Mouse (Mus musculus): ENCODE measurements around the gene Gm11032.
"Not testable (repeated sequence)": the region's sequence is repeated elsewhere in the genome, so short reads cannot be mapped to it uniquely, and the experiment has no call there.

The Gm11032 gene

GRCm38 (mm10) chr11:4620017-4620485 is at the start of gene Gm11032:
TSS of gene Gm11032 (plus strand) at chr11:4620067.
- no peak for DNase-seq (ENCODE audit: low read depth in 2 of 2, low spot score in 2 of 2)

DNA sequence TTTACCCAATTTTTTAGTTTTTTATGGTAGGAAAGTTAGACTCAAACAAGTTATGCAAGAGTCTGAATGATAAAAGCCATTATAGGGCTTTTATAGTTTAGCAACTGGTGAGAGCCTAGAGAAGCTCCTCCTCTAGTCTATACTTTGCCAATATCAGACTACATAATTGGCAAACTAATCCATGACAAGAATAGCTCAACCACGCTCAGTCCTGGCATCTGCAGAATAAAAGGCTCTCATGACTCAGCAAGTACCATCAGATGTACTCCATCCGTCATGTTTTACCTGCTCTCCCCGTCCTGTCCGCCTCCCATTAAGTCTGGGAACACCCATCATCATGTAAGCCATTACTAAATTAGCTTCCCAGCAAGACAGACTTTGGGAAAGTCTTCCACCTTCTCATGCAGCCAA is 48.4 kb upstream of the Gm11032 start:
- no peak for DNase-seq (ENCODE audit: low read depth in 2 of 2, low spot score in 2 of 2)

DNA sequence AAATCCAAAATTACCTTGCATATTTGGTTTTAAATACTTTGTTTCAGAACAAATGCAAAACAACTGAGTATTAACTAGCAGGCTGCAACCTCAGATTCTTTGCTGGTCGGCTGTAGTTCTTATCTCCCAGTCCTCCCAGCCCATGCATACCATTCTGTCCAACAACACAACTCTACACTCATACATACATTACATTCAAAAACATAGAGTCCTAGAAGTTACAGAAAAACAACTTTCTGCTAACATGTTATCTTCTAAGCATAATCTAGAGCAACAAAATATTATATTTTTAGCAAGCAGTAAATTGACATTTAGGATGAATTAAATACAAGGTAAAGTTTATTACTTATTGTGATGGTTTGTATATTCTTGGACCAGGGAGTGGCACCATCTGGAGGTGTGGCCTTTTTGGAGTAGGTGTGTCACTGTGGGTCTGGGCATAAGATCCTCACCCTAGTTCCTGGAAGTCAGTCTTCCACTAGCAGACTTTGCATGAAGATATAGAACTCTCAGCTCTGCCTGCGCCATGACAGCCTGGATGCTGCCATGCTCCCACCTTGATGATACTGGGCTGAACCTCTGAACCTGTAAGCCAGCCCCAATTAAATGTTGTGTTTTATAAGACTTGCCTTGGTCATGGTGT is 43.7 kb upstream of the Gm11032 start:
- not testable (repeated sequence) for DNase-seq (ENCODE audit: low read depth in 2 of 2, low spot score in 2 of 2)

DNA sequence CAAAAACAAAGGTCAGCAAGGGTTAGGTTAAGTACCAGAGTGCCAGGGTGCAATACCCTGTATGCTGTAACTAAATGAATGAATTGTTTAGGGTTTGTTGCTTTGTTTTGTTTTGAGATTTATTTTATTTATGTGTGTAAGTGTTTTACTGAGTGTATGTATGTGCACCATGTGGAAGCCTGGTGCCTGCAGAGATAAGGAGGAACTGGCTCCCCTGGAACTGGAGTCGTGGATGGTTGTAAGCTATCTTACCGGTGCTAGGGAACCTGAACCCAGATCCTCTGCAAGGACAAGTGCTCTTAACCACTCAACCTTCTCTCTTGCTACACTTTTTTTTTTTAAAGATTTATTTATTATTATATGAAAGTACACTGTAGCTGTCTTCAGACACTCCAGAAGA is 42.8 kb upstream of the Gm11032 start:
- no peak for DNase-seq (ENCODE audit: low read depth in 2 of 2, low spot score in 2 of 2)

DNA sequence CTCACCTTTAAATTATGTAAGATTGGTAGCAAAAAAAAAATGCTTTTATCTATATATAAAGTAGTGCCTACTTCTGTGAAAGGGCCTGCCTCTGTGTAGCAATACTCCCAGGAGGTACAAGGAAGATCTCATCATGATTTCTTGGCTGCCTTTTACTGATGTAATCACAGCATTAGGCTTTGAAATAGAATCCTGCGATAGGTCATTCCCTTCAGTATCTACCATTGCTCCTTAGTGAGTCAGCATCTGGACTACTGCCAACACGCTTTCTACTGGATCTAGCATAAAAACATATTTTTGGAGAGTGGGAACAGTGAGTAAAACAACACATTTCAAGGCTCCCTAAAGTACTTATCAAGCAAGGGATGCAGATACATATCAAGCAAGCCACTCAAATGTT is 41.2 kb upstream of the Gm11032 start:
- DNase-seq (ENCODE audit: low read depth in 2 of 2, low spot score in 2 of 2), result no peak

GRCm38 (mm10) chr11:4591811-4592210 is 28.1 kb upstream of the Gm11032 start:
- no peak for DNase-seq (ENCODE audit: low read depth in 2 of 2, low spot score in 2 of 2)

DNA sequence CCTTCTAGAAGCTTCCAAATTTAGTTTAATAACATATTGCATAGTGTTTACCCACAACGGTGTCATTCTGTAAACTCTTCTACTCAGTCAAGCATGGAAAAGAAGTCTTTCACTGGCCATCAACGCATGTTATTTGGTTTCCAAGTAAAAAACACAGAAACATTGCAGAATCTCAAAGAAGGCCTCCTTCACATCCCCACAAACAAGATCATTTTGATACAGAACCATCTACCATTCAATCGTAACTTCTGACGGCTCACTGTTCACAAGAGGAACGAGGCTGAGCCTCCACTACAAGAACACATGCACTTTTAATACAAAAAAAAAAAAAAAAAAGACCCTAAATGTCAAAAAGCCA is 26.4 kb upstream of the Gm11032 start:
- no peak for DNase-seq (ENCODE audit: low read depth in 2 of 2, low spot score in 2 of 2)

GRCm38 (mm10) chr11:4593849-4594607 is 25.8 kb upstream of the Gm11032 start:
- DNase-seq (ENCODE audit: low read depth in 2 of 2, low spot score in 2 of 2), result peak; percentile 20 to 36

DNA sequence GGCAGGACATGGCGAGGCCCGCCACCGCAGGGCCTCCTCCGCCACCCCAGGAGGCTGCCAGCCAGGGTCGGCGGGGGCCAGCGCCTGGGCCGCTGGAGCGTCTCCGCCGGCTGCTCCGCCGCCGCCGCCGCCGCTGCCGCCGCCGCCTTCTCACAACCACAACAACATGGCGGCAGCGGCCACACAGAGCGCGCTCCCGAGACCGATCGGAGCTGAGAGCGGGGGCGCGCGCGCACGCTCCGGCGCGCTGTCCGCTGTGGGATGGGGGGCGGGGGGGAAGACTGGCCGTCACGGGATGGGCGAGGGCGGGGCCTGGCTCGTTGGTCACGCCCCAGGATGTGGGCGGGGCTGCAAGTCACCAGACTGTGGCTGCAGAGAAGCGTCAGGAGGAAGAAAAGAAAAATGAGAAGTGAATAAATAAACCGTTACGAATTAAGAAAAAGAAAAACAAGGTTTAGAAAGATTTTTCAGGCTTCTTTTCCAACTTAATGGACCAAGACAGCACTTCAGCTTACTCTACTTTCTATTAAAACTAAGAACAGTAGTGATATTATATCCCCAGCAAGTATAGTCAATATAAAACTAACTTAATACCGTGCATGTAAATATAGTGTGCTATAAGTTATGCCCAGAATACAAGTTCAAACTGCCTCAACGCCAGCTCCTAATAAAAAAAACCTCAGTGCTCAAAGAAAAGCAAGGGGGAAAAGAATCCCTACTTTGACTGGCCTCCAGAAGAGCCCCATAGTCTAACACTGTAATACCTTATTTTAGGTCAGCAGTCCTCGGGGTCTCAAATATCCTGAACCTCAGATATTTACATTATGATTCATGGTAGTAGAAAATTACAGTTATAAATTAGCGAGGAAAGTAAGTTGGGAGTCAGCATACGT is 25.0 kb upstream of the Gm11032 start, which contains the start of gene Mtmr3:
Mtmr3 (minus strand) TSS at position 256 of the 893 bp plus-strand sequence.
- DNase-seq (ENCODE audit: low read depth in 2 of 2, low spot score in 2 of 2), result peak; percentile 89 to 96

GRCm38 (mm10) chr11:4598411-4598810 is 21.5 kb upstream of the Gm11032 start:
- no peak for DNase-seq (ENCODE audit: low read depth in 2 of 2, low spot score in 2 of 2)

DNA sequence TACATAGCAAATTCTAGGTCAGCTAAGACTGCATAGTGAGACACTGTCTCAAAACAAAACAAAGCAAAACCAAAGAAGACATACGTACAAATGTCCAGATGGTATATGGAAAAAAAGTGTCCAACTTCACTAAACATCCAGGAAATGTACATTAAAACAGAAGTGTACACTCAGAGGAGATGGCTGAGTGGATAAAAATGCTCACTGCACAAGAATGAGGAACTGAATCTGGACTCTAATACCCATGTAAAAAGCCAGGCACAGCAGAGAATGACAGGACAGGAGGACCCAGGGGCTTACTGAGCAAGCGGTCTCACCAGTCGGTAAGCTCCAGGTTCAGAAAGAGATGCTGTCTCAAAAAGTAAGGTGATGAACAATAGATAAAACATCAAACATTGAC is 20.0 kb upstream of the Gm11032 start:
- DNase-seq (ENCODE audit: low read depth in 2 of 2, low spot score in 2 of 2), result no peak

DNA sequence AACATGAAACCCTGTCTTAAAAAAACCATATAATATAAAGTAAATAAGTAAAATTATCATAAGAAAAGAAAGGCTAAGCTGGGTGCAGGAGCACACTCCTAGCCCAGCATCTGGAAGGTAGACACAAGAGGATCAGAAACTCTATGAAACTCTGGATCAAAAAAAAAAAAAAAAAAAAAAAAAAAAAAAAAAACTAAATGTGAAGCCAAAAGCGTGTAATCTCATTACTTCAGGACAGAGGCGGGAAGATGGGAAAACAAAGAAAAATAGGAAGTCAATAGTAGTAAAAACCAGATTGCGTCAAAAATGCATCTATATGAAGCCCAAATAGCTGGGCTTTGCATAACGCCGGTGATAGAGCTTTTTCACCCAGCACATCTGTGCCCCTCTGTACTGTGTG is 18.0 kb upstream of the Gm11032 start:
- no peak for DNase-seq (ENCODE audit: low read depth in 2 of 2, low spot score in 2 of 2)

- DNase-seq (ENCODE audit: low read depth in 2 of 2, low spot score in 2 of 2), result no peak
Measured at GRCm38 (mm10) chr11:4602691-4603441, 17.0 kb upstream of the Gm11032 start.

DNA sequence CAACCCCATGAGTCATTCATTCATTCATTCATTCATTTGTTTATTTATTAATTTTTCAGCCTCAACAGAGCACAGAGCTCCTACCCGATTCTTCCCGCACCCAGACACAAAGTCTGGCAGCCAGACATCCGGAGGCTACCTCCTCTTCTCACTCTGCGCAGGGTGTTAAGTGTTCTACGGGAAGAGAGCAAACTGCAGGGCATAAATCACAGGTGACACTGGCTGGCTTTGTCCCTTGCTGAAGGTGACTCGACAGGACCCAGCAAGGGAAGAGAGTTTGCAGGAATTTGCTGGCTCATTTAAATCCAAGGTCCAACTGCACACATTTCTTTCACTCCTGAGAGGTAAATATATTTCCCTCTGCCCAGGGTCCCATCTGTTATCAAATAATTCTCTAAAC is 15.4 kb upstream of the Gm11032 start:
- DNase-seq (ENCODE audit: low read depth in 2 of 2, low spot score in 2 of 2), result no peak

GRCm38 (mm10) chr11:4605414-4605813 is 14.5 kb upstream of the Gm11032 start:
- DNase-seq (ENCODE audit: low read depth in 2 of 2, low spot score in 2 of 2), result no peak

GRCm38 (mm10) chr11:4606541-4606940 is 13.3 kb upstream of the Gm11032 start:
- DNase-seq (ENCODE audit: low read depth in 2 of 2, low spot score in 2 of 2), result no peak

GRCm38 (mm10) chr11:4611904-4612303 is 8.0 kb upstream of the Gm11032 start:
- DNase-seq (ENCODE audit: low read depth in 2 of 2, low spot score in 2 of 2), result no peak

- no peak for DNase-seq (ENCODE audit: low read depth in 2 of 2, low spot score in 2 of 2)
Measured at GRCm38 (mm10) chr11:4620501-4621108, 738 bp downstream of the Gm11032 start.

DNA sequence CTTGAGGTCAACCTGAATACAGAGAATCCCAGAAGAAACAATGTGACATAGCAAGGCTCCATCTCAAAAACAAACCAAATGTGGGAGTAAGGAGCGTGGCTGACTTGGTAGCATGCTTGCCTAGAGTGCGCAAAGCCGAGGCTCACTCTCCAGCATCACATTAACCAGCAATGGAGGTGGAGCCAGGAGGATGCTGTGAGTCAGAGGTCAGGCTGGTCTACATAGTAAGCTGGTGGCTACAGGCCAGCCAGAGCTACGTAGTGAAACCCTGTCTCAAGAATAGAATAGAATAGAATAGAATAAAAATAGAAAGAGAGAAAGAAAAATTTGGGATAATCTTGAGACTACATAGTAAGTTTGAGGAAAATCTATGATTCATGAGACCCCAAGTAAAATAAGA is 2.0 kb downstream of the Gm11032 start:
- DNase-seq (ENCODE audit: low read depth in 2 of 2, low spot score in 2 of 2), result no peak

GRCm38 (mm10) chr11:4622442-4622986 is 2.6 kb downstream of the Gm11032 start:
- DNase-seq (ENCODE audit: low read depth in 2 of 2, low spot score in 2 of 2), result no peak
